Mouse (Mus musculus): ENCODE results near the gene Gper1.

Gene Gper1

GRCm38 (mm10) chr5:139415001-139415400, 8.0 kb upstream of the Gper1 start:
- no peak for DNase-seq

GRCm38 (mm10) chr5:139416942-139417341, 6.0 kb upstream of the Gper1 start:
- no peak for DNase-seq

- DNase-seq = no peak
These were observed 5.5 kb upstream of the Gper1 start for GRCm38 (mm10) chr5:139417480-139417879.

GRCm38 (mm10) chr5:139418110-139418509, 4.8 kb upstream of the Gper1 start:
- DNase-seq = no peak

- DNase-seq = peak; percentile 46
These were observed 4.3 kb upstream of the Gper1 start for GRCm38 (mm10) chr5:139418633-139419032.

GRCm38 (mm10) chr5:139425198-139425597, 2.2 kb downstream of the Gper1 start:
- no peak for DNase-seq

- DNase-seq = no peak
These were observed 4.0 kb downstream of the Gper1 start for GRCm38 (mm10) chr5:139427001-139427400.

GRCm38 (mm10) chr5:139427989-139428388, 5.0 kb downstream of the Gper1 start:
- DNase-seq = no peak

- DNase-seq = no peak
These were observed 6.9 kb downstream of the Gper1 start for GRCm38 (mm10) chr5:139429818-139430341.

GRCm38 (mm10) chr5:139432333-139432732, 9.4 kb downstream of the Gper1 start:
- no peak for DNase-seq

GRCm38 (mm10) chr5:139432747-139433508, 10.0 kb downstream of the Gper1 start:
- DNase-seq = no peak

GRCm38 (mm10) chr5:139433842-139434568, 11.1 kb downstream of the Gper1 start:
- DNase-seq = no peak

- peak; percentile 58 for DNase-seq
These were observed 12.0 kb downstream of the Gper1 start for GRCm38 (mm10) chr5:139434940-139435339.

- no peak for DNase-seq
These were observed 14.8 kb downstream of the Gper1 start for GRCm38 (mm10) chr5:139437769-139438168.

GRCm38 (mm10) chr5:139438440-139438839, 15.5 kb downstream of the Gper1 start:
- no peak for DNase-seq

- no peak for DNase-seq
These were observed 17.5 kb downstream of the Gper1 start for GRCm38 (mm10) chr5:139440451-139440850.

- no peak for DNase-seq
These were observed 18.2 kb downstream of the Gper1 start for GRCm38 (mm10) chr5:139440926-139441725.

GRCm38 (mm10) chr5:139441726-139442018, 18.7 kb downstream of the Gper1 start:
- no peak for DNase-seq

GRCm38 (mm10) chr5:139442428-139442827, 19.5 kb downstream of the Gper1 start:
- DNase-seq = peak; percentile 25

- DNase-seq = no peak
These were observed 20.0 kb downstream of the Gper1 start for GRCm38 (mm10) chr5:139442962-139443361.

GRCm38 (mm10) chr5:139445258-139445657, 22.3 kb downstream of the Gper1 start:
- no peak for DNase-seq

GRCm38 (mm10) chr5:139448025-139448424, 25.1 kb downstream of the Gper1 start:
- DNase-seq = no peak

- DNase-seq = no peak
These were observed 26.3 kb downstream of the Gper1 start for GRCm38 (mm10) chr5:139449161-139449791.
